Mouse (Mus musculus): ENCODE data around the gene Naaladl2.

- TF ChIP-seq GATA1 (IDR thresholded peaks at IDR 0.05; ENCODE audit: borderline replicate concordance, low read length) (no peak), FLI1 (IDR thresholded peaks at IDR 0.05; ENCODE audit: low read length) (no peak)
Observed at GRCm38 (mm10) chr3:24992078-24992477, 152.0 kb downstream of the Naaladl2 start.
